Mouse (Mus musculus): ENCODE measurements around the gene Ndufaf8. TPM values are rescaled to one million over a fixed set of nuclear protein-coding genes. Genes with fewer than 3 reads are reported as not detected.

Ndufaf8 gene
- total RNA-seq (2021) = 10 to 100 TPM; 33.7 to 38.6 TPM
- long read RNA-seq, experiment 1, transcript Ndufaf8-201 (3 exons, 781 nt) = major isoform, 21 of 27 reads
- long read RNA-seq, experiment 1, partial matches to known transcripts = 0 of 27 reads
- long read RNA-seq, experiment 1, other reads (novel, unspliced or antisense) = 4 of 27 reads
- long read RNA-seq, experiment 2, transcript Ndufaf8-201 (3 exons, 781 nt) = major isoform, 15 of 20 reads
- long read RNA-seq, experiment 2, partial matches to known transcripts = 0 of 20 reads
- long read RNA-seq, experiment 2, other reads (novel, unspliced or antisense) = 4 of 20 reads

- H3K4me3 ChIP-seq = peak within 1 kb of the TSS; percentile 84
- peak; percentile 99 to 100 for DNase-seq (ENCODE audit: extremely low spot score in 1 of 2, low spot score in 2 of 2)
- intact Hi-C loops (cut with DNase I) = loop anchor here (2.0 kb wide), 1 partner anchor 84 kb away; no protein-coding TSS in a partner anchor
- peak within 1 kb of the TSS; percentile 92 for H3K27ac ChIP-seq
- no peak; the same call in 1 of the 2 replicates for TF ChIP-seq CTCF (IDR thresholded peaks at IDR 0.05)
Measured at GRCm38 (mm10) chr11:120098588-120099511, at the start of gene Ndufaf8, which contains the start of gene Tepsin. TSS of gene Ndufaf8 (plus strand) at chr11:120098928. TSS of gene Tepsin (minus strand) at chr11:120098731.

GRCm38 (mm10) chr11:120049067-120049466 is 49.7 kb upstream of the Ndufaf8 start:
- Histone ChIP-seq H3K27ac (peak overlapping the region; percentile 96), H3K4me3 (no peak overlapping the region)
- intact Hi-C loops (cut with DNase I) = no loop called here
- DNase-seq (ENCODE audit: extremely low spot score in 1 of 2, low spot score in 2 of 2) = no peak
- no peak for TF ChIP-seq CTCF (IDR thresholded peaks at IDR 0.05)

- Histone ChIP-seq H3K4me3 (no peak overlapping the region), H3K27ac (peak overlapping the region; percentile 36)
- intact Hi-C loops (cut with DNase I) = no loop called here
- TF ChIP-seq CTCF (IDR thresholded peaks at IDR 0.05) = no peak
- DNase-seq (ENCODE audit: extremely low spot score in 1 of 2, low spot score in 2 of 2) = no peak
Measured at GRCm38 (mm10) chr11:120051124-120051811, 47.5 kb upstream of the Ndufaf8 start.

- Histone ChIP-seq H3K27ac (no peak overlapping the region), H3K4me3 (no peak overlapping the region)
- no peak for DNase-seq (ENCODE audit: extremely low spot score in 1 of 2, low spot score in 2 of 2)
- no peak for TF ChIP-seq CTCF (IDR thresholded peaks at IDR 0.05)
- intact Hi-C loops (cut with DNase I) = no loop called here
Measured at GRCm38 (mm10) chr11:120052274-120052673, 46.5 kb upstream of the Ndufaf8 start.

- Histone ChIP-seq H3K4me3 (no peak overlapping the region), H3K27ac (no peak overlapping the region)
- TF ChIP-seq CTCF (IDR thresholded peaks at IDR 0.05) = no peak
- DNase-seq (ENCODE audit: extremely low spot score in 1 of 2, low spot score in 2 of 2) = no peak
- intact Hi-C loops (cut with DNase I) = no loop called here
Measured at GRCm38 (mm10) chr11:120053846-120054245, 44.9 kb upstream of the Ndufaf8 start.

GRCm38 (mm10) chr11:120055953-120056732 is 42.6 kb upstream of the Ndufaf8 start:
- H3K27ac ChIP-seq = no peak overlapping the region
- DNase-seq (ENCODE audit: extremely low spot score in 1 of 2, low spot score in 2 of 2) = no peak
- no peak for TF ChIP-seq CTCF (IDR thresholded peaks at IDR 0.05)
- no peak overlapping the region for H3K4me3 ChIP-seq
- intact Hi-C loops (cut with DNase I) = no loop called here

- no peak for DNase-seq (ENCODE audit: extremely low spot score in 1 of 2, low spot score in 2 of 2)
- no peak overlapping the region for H3K4me3 ChIP-seq
- H3K27ac ChIP-seq = no peak overlapping the region
- TF ChIP-seq CTCF (IDR thresholded peaks at IDR 0.05) = no peak
- intact Hi-C loops (cut with DNase I) = loop anchor here (5.0 kb wide), 1 partner anchor 48 kb away; no protein-coding TSS in a partner anchor
Measured at GRCm38 (mm10) chr11:120060634-120061033, 38.1 kb upstream of the Ndufaf8 start.

- intact Hi-C loops (cut with DNase I) = loop anchor here (5.0 kb wide), 1 partner anchor 51 kb away; no protein-coding TSS in a partner anchor
- Histone ChIP-seq H3K4me3 (no peak overlapping the region), H3K27ac (no peak overlapping the region)
- no peak for TF ChIP-seq CTCF (IDR thresholded peaks at IDR 0.05)
- DNase-seq (ENCODE audit: extremely low spot score in 1 of 2, low spot score in 2 of 2) = no peak
Measured at GRCm38 (mm10) chr11:120063326-120063725, 35.4 kb upstream of the Ndufaf8 start.

- no peak for DNase-seq (ENCODE audit: extremely low spot score in 1 of 2, low spot score in 2 of 2)
- Histone ChIP-seq H3K27ac (no peak overlapping the region), H3K4me3 (no peak overlapping the region)
- intact Hi-C loops (cut with DNase I) = loop anchor here (5.0 kb wide), 1 partner anchor 52 kb away; no protein-coding TSS in a partner anchor
- TF ChIP-seq CTCF (IDR thresholded peaks at IDR 0.05) = no peak
Measured at GRCm38 (mm10) chr11:120064006-120064667, 34.6 kb upstream of the Ndufaf8 start.

GRCm38 (mm10) chr11:120064668-120065040 is 34.1 kb upstream of the Ndufaf8 start:
- no peak for DNase-seq (ENCODE audit: extremely low spot score in 1 of 2, low spot score in 2 of 2)
- no peak overlapping the region for H3K4me3 ChIP-seq
- intact Hi-C loops (cut with DNase I) = loop anchor here (1.0 to 5.0 kb wide), 2 partner anchors 34 to 52 kb away; no protein-coding TSS in a partner anchor
- no peak overlapping the region for H3K27ac ChIP-seq
- TF ChIP-seq CTCF (IDR thresholded peaks at IDR 0.05) = no peak
